Comparison of ENCODE assay signal across 26 mouse cellular contexts in the genomic region with DNA sequence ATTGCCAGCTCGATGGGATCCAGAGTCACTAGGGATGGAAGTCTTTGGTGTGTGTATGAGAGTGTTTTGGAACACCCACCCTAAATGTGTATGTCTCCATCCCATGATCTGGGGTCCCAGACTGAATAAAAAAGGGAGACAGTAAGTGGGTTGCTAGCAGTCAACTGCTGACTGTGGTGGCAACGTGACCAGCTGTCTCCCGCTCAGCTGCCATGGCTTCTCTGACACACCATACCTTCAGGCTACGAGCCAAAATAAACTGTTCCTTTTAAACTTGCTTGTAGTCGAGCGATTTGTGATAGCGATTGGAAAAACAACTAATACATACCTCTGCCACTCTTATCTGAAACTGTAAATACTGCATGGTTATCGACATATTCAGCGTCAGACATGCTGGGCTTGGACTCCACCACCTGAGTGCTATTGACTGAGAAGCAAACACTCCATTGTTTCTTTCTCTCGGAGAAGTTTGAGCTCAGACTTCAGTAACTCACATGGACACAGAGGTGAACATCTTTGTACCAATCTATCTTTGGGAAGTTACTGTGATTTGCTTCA.
"Had no signal": no experiment of that assay in that cellular context is flagged by ENCODE, and none has a peak within 500 bp of the region (broad histone marks: within the 10 kb centered on the region; RNA-seq: fewer than 3 reads in every experiment).

No protein-coding gene starts in this region.

- H3K27me3 ChIP-seq: heart, embryonic 13.5 days; heart, embryonic 15.5 days; hindbrain, embryonic 12.5 days; kidney, embryonic 15.5 days; limb, embryonic 13.5 days; limb, embryonic 15.5 days had no signal

- H3K36me3 ChIP-seq: heart, embryonic 13.5 days; heart, embryonic 15.5 days; hindbrain, embryonic 12.5 days; liver, embryonic 13.5 days had no signal

- ATAC-seq: forebrain, postnatal 0 days; hindbrain, embryonic 16.5 days; inflammation-experienced regulatory T-cells, adult 6 months; intestine, embryonic 16.5 days had no signal

- H3K4me3 ChIP-seq: heart, adult 2 months; heart, embryonic 13.5 days; heart, embryonic 15.5 days; hindbrain, embryonic 10.5 days; hindbrain, embryonic 12.5 days; kidney, embryonic 15.5 days; left cerebral cortex, adult 2 months; limb, embryonic 13.5 days; limb, embryonic 15.5 days; liver, embryonic 13.5 days had no signal

- DNase-seq: forebrain, postnatal 0 days; gastrocnemius, postnatal 10 days; gastrocnemius, postnatal 25 days; heart, adult 2 months; heart, postnatal 4 days; kidney, adult 11 months; kidney, adult 2 months; kidney, adult 9 months; kidney, postnatal 14 days; kidney, postnatal 36 days; left cerebral cortex, postnatal 4 days; liver, embryonic 13.5 days had no signal

- H3K27ac ChIP-seq: heart, adult 2 months; heart, embryonic 13.5 days; heart, embryonic 15.5 days; hindbrain, embryonic 10.5 days; hindbrain, embryonic 12.5 days; hindbrain, embryonic 14.5 days; kidney, embryonic 15.5 days; kidney, postnatal 0 days; left cerebral cortex, adult 2 months; limb, embryonic 13.5 days; limb, embryonic 15.5 days; liver, embryonic 13.5 days had no signal

- H3K4me2 ChIP-seq: heart, embryonic 11.5 days; heart, embryonic 13.5 days; heart, embryonic 15.5 days; hindbrain, embryonic 12.5 days; hindbrain, embryonic 14.5 days; kidney, embryonic 15.5 days; limb, embryonic 13.5 days; limb, embryonic 15.5 days; liver, embryonic 13.5 days had no signal

- H3K9ac ChIP-seq: forebrain, postnatal 0 days; heart, embryonic 13.5 days; heart, embryonic 15.5 days; hindbrain, embryonic 12.5 days; hindbrain, embryonic 14.5 days; kidney, embryonic 15.5 days; limb, embryonic 13.5 days; limb, embryonic 15.5 days; liver, embryonic 13.5 days had no signal

- H3K9me3 ChIP-seq: heart, embryonic 15.5 days; kidney, embryonic 15.5 days; limb, embryonic 15.5 days; liver, embryonic 13.5 days had no signal
